Mouse (Mus musculus) bone marrow macrophage, adult 2 months (primary cell): ENCODE results near the gene Med29.

Experiments used
- CTCF ChIP-seq: IDR thresholded peaks from 2 replicates; pipeline ENCODE4 v1.5.1; 2012; ENCODE audit warnings: low read depth, mild to moderate bottlenecking, low read length, moderate library complexity
- POLR2A ChIP-seq: IDR thresholded peaks from 2 replicates; pipeline ENCODE4 v1.6.1; 2012; ENCODE audit warnings: mild to moderate bottlenecking, low read depth, low read length, borderline replicate concordance

DNA sequence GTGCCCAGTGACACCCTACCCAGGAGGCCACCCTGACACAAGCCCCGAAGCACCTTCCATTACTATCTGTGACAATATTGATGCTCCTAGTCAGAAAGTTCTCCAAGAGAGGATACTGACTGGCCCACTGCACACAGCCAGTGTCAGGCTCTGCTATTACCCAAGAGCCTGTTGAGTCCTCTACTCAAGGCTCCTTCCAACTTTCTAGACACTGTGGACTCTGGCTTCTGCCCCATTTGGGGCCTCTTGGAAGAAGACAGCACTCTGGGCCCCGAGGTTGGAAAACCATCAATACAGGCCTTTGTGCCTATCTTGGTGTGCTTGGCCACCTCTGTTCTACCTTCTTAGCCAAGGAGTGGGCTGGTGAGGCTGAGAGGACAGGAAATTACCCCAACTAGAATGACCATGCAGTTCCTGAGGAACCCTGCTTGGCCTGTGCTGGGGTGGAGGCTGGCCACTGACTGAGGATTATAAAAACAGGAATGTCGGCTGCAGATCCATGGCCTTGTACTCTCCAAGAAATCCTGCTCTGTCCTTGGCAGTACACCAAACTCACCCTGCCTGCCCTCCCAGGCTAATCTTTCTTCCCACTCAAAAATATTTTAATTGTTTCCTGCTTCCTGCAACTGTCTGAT is 18.4 kb upstream of the Med29 start:
- no peak for TF ChIP-seq CTCF
- no peak for TF ChIP-seq POLR2A
